Mouse (Mus musculus) intestine, embryonic 16.5 days (tissue): Measurements from ENCODE around the gene Hoxc6. TPM values are rescaled to one million over a fixed set of nuclear protein-coding genes. Genes with fewer than 3 reads are reported as not detected.
A peak's percentile ranks its signal among the peaks of the same experiment; 100 is the strongest.

Source experiments
- ATAC-seq: fragments of 200-750 bp; cut with Nextera tagmentation; 2 replicates; pipeline ENCODE4 v1.8.0; 2017; ENCODE audit warnings: moderate TSS enrichment, moderate library complexity
- H3K27ac ChIP-seq: fragments of 300-500 bp; sonication (generic); 2 replicates; pipeline ENCODE4 v1.5.1; 2014; ENCODE audit warnings: mild to moderate bottlenecking, low read length
- H3K27me3 ChIP-seq: fragments of 300-500 bp; sonication (generic); replicated peaks from 2 replicates; pipeline ENCODE4 v1.6.1; 2014; ENCODE audit warnings: low read length, control low read depth, mixed read lengths; ENCODE audit not compliant: control insufficient read depth, insufficient read depth
- H3K36me3 ChIP-seq: fragments of 300-500 bp; sonication (generic); 2 replicates; pipeline ENCODE4 v1.6.1; 2014; ENCODE audit warnings: low read length, control low read depth; ENCODE audit not compliant: control insufficient read depth, insufficient read depth
- H3K4me1 ChIP-seq: fragments of 300-500 bp; sonication (generic); 2 replicates; pipeline ENCODE4 v1.6.1; 2014; ENCODE audit warnings: low read length, control low read depth, mixed read lengths; ENCODE audit not compliant: control insufficient read depth, insufficient read depth
- H3K4me2 ChIP-seq: fragments of 300-500 bp; sonication (generic); 2 replicates; pipeline ENCODE4 v1.6.1; 2014; ENCODE audit warnings: low read depth, low read length, control low read depth
- H3K4me3 ChIP-seq: fragments of 300-500 bp; sonication (generic); 2 replicates; pipeline ENCODE4 v1.5.1; 2014; ENCODE audit warnings: mild to moderate bottlenecking, low read length
- H3K9ac ChIP-seq: fragments of 300-500 bp; sonication (generic); 2 replicates; pipeline ENCODE4 v1.6.1; 2014; ENCODE audit warnings: low read depth, low read length
- H3K9me3 ChIP-seq: fragments of 300-500 bp; sonication (generic); 2 replicates; pipeline ENCODE4 v1.6.1; 2016; ENCODE audit warnings: low read length, control low read depth; ENCODE audit not compliant: control insufficient read depth
- WGBS: fragments of 180-500 bp; shearing (Covaris S2); extraction: QIAGEN DNeasy Blood & Tissue Kit; methylation state at CpG from one replicate; pipeline ENCODE4 v1.1.7; 2014; 5-methylcytosine and 5-hydroxymethylcytosine counted together
- polyA plus RNA-seq: library from polyadenylated mRNA; unstranded; fragments of >200 nt; fragmentation: Nextera tagmentation; extraction: Ambion mirVana; gene quantifications from 2 replicates; pipeline ENCODE4 v1.2.1, GENCODE M21; 2015

The Hoxc6 gene
- polyA plus RNA-seq, 1 experiment from 2014 or later: 3.2 TPM

DNA sequence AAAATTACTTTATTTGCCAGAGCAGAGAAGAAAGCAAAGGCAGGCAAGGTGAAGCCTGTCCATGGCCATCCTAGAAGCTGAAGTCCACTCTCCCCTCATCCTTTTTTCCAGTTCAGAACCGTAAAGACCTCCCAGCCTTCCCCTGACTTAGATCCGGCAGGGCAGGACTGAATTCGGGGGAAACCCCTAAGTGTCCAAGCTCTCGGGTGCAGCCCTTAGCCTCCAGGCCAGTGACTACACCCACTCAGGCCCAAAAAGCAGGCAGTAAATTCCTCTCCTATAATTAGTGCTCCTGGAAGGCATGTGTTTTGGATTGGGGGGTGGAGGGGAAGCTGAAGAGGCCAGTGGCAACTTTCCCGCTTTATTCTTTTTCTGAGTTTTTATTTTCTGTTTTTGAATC, 7.7 kb downstream of the Hoxc6 start:
- H3K27ac ChIP-seq: peak overlapping the region; percentile 80
- peaks cover 87% of the 10 kb centered on the region for H3K27me3 ChIP-seq
- H3K4me3 ChIP-seq: peak overlapping the region; percentile 25
- H3K9ac ChIP-seq: peak overlapping the region; percentile 63
- peaks cover 14% of the 10 kb centered on the region for H3K4me1 ChIP-seq
- H3K36me3 ChIP-seq: no peaks in the 10 kb centered on the region
- WGBS: 17% methylated on average over 5 of the region's 5 CpGs
- peak overlapping the region; percentile 32 for H3K4me2 ChIP-seq
- no peak for ATAC-seq
- H3K9me3 ChIP-seq: no peaks in the 10 kb centered on the region

DNA sequence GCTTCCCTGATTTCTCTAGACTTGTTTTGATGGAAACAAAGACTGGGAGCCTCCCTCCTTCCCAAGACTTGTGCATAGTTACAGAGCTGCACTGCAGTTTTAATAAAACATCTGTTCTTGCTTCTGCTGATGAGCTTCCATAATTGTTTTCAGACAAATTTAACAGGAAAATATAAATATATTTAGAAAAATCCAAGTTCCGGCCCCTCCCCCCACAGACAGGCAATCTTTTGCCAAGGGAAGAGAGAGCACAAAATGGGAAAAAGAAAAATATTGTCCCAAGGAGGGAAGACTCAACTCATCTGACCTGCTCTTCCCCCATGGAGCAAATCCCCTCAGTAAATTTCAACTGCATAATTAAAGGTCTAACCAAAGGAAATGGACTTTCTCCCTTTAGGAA, 8.3 kb downstream of the Hoxc6 start:
- Histone ChIP-seq H3K4me2 (peak overlapping the region; percentile 32), H3K4me3 (no peak overlapping the region), H3K9ac (peak overlapping the region; percentile 63), H3K27ac (peak overlapping the region; percentile 80), H3K4me1 (peaks cover 17% of the 10 kb centered on the region), H3K36me3 (no peaks in the 10 kb centered on the region), H3K27me3 (peaks cover 88% of the 10 kb centered on the region), H3K9me3 (no peaks in the 10 kb centered on the region)
- no peak for ATAC-seq
- WGBS: 19% methylated on average over 1 of the region's 1 CpGs

DNA sequence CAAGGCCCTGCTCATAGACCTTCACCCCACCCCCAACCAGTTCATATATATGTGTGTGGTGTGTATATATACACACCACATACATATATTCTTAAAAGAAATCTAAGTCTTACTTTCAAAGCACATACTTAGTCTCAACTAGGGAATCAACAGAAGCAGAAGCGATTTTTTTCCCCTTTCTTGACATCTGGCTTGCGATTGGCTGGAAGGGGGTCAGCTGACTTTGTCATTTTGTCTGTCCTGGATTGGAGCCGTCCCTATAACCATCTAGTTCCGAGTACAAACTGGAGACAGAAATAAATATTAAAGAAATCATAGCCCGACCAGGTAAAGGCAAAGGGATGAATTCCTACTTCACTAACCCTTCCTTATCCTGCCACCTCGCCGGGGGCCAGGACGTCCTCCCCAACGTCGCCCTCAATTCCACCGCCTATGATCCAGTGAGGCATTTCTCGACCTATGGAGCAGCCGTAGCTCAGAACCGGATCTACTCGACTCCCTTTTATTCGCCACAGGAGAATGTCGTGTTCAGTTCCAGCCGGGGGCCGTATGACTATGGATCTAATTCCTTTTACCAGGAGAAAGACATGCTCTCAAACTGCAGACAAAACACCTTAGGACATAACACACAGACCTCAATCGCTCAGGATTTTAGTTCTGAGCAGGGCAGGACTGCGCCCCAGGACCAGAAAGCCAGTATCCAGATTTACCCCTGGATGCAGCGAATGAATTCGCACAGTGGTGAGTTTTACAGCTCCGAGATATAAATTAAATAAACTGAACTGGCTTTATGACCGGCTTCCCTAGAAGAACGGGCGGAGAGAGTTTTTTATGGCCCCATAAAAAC, 11.4 kb downstream of the Hoxc6 start:
- Histone ChIP-seq H3K9me3 (no peaks in the 10 kb centered on the region), H3K36me3 (no peaks in the 10 kb centered on the region), H3K27ac (peak overlapping the region; percentile 80), H3K4me2 (peak overlapping the region; percentile 46), H3K9ac (peak overlapping the region; percentile 71), H3K27me3 (peaks cover 84% of the 10 kb centered on the region), H3K4me3 (peak overlapping the region; percentile 48), H3K4me1 (peaks cover 22% of the 10 kb centered on the region)
- 2% methylated on average over 27 of the region's 27 CpGs for WGBS
- no peak for ATAC-seq

DNA sequence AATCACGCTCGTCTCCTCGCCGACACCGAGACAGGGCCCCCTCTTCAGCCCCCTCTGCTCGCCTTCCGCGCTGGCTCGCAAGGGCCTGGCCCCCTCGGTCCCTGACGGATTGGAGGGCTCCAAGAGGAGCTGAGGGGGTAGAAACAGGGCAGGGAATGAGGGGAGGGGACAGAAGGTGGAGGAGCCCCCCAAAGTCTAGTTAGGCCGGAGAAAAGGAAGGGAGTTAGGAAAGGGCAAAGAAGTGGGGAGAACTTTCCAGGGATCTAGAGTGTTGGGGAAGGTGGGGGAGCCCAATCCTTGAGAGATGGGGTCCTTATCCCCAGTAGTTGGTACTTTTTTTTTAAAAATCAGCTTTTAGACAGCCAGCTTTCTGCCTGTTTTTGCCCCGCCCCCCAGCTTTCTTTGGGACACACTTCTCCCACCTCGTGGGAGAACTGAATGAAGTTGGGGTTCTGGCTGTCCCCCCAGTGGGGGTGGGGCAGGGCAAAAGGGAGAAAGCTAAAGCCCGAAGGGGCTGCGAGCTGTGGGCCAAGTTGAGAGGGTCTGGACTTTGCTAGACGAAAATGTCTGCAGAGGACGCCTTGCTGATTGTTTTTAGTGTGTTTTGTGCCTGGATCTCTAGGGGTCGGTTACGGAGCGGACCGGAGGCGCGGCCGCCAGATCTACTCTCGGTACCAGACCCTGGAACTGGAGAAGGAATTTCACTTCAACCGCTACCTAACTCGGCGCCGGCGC, 12.2 kb downstream of the Hoxc6 start:
- no peak for ATAC-seq
- H3K27ac ChIP-seq: peak overlapping the region; percentile 80
- peaks cover 22% of the 10 kb centered on the region for H3K4me1 ChIP-seq
- H3K4me3 ChIP-seq: peak overlapping the region; percentile 48
- H3K9ac ChIP-seq: peak overlapping the region; percentile 71
- no peaks in the 10 kb centered on the region for H3K9me3 ChIP-seq
- 6% methylated on average over 31 of the region's 31 CpGs for WGBS
- H3K27me3 ChIP-seq: peaks cover 84% of the 10 kb centered on the region
- peak overlapping the region; percentile 46 for H3K4me2 ChIP-seq
- no peaks in the 10 kb centered on the region for H3K36me3 ChIP-seq

DNA sequence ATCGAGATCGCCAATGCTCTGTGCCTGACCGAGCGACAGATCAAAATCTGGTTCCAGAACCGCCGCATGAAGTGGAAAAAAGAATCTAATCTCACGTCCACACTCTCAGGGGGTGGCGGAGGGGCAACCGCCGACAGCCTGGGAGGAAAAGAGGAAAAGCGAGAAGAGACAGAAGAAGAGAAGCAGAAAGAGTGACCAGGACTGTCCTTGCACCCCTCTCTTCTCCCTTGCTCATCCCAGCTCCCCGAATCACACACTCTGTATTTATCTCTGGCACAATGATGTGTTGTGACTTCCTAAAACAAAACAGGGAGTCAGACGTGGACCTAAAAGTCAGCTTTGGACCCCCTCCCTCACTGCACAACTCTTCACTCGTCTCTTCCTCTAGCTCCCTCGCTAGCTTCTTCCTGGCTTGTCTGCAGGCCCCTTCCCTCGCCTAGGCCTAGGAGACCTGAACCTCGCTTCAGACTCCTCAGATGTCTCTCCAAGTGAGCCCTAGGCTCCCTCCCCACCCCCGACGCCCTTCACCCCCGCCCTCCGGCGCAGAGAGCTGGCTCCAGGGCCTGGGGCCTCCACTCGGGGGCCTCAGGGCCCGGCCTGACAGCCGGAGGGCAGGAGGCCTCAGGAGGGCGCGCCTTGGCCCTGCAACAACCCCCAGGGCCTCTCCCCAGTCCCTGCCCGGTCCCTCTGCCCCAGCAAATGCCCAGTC, 12.9 kb downstream of the Hoxc6 start:
- peak overlapping the region; percentile 48 for H3K4me3 ChIP-seq
- H3K4me2 ChIP-seq: peak overlapping the region; percentile 46
- peak overlapping the region; percentile 80 for H3K27ac ChIP-seq
- peak overlapping the region; percentile 71 for H3K9ac ChIP-seq
- ATAC-seq: no peak
- peaks cover 84% of the 10 kb centered on the region for H3K27me3 ChIP-seq
- no peaks in the 10 kb centered on the region for H3K36me3 ChIP-seq
- peaks cover 27% of the 10 kb centered on the region for H3K4me1 ChIP-seq
- WGBS: 7% methylated on average over 28 of the region's 28 CpGs
- H3K9me3 ChIP-seq: no peaks in the 10 kb centered on the region

DNA sequence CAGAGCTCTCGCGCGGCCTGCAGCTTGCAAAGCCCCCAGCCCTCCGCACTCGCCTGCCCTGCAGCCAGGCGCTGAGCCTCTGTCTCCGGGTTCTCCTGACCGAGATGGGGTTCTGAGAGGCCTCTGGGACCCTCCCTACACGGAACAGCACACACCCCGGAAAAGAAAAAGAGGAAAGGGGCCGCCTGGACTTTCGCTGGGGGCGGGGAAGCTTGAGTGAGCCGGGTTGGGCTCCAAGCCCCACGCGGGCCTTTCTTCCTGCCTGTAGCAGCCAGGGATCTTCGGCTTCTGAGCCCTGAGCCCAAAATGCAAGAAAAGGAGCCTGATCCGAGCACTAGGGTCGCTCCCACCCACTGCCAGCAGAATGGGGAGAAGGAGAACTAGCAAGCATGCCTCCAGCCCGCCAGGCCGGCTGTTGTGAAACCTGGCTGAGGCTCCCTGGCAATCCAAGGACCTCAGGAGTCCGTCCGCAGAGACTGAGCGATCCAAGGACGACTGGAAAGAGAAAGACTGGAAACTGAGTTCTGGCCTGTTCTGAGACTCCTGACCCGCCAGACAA, 13.9 kb downstream of the Hoxc6 start:
- Histone ChIP-seq H3K4me1 (peaks cover 27% of the 10 kb centered on the region), H3K4me3 (peak overlapping the region; percentile 33), H3K27ac (peak overlapping the region; percentile 47; the same call in 1 of the 2 replicates), H3K4me2 (peak overlapping the region; percentile 52), H3K9ac (peak overlapping the region; percentile 68), H3K9me3 (no peaks in the 10 kb centered on the region), H3K36me3 (no peaks in the 10 kb centered on the region), H3K27me3 (peaks cover 83% of the 10 kb centered on the region)
- no peak for ATAC-seq
- WGBS: 11% methylated on average over 26 of the region's 26 CpGs

DNA sequence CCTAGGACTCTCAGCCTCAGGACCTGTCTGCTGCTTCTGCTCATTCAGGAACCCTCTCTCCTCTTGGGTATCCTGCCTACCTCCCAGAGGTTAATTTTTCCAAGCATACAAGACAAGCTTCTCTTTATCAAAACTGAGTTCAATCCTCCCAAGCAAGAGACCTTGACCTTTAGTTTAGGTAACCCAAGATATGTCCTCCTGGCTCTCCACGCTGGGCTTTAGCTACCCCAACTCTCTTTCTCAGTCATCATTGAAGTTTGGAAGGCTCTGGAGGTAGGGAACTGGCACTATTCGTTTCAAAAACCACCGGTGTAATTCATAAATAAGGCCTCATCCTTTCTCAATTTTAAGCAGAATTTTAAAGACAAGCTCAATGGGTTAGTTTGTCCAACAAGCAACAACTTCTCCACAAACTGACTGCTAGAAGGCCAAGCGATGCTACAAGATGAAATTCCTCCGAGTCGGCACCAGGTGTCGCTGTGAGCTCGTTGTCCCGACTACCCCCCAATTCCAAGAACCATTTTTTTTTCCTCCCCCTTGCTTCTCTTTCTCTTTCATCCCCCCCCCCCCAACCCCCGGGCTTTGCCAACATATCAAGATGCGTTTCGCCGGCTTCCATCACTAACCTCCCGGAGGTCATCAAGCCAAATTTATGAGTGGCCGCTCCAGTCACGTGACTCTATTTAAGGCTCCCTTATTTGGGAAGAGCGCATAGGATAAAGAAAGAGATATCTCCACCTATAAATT, 15.4 kb downstream of the Hoxc6 start:
- peaks cover 84% of the 10 kb centered on the region for H3K27me3 ChIP-seq
- peak overlapping the region; percentile 50 for H3K4me2 ChIP-seq
- peaks cover 25% of the 10 kb centered on the region for H3K4me1 ChIP-seq
- H3K4me3 ChIP-seq: peak overlapping the region; percentile 48
- H3K27ac ChIP-seq: peak overlapping the region; percentile 91; the same call in 1 of the 2 replicates
- peak overlapping the region; percentile 72; the same call in 1 of the 2 replicates for H3K9ac ChIP-seq
- peak; percentile 24; the same call in 1 of the 2 replicates for ATAC-seq
- no peaks in the 10 kb centered on the region for H3K9me3 ChIP-seq
- WGBS: 5% methylated on average over 17 of the region's 17 CpGs
- H3K36me3 ChIP-seq: no peaks in the 10 kb centered on the region

DNA sequence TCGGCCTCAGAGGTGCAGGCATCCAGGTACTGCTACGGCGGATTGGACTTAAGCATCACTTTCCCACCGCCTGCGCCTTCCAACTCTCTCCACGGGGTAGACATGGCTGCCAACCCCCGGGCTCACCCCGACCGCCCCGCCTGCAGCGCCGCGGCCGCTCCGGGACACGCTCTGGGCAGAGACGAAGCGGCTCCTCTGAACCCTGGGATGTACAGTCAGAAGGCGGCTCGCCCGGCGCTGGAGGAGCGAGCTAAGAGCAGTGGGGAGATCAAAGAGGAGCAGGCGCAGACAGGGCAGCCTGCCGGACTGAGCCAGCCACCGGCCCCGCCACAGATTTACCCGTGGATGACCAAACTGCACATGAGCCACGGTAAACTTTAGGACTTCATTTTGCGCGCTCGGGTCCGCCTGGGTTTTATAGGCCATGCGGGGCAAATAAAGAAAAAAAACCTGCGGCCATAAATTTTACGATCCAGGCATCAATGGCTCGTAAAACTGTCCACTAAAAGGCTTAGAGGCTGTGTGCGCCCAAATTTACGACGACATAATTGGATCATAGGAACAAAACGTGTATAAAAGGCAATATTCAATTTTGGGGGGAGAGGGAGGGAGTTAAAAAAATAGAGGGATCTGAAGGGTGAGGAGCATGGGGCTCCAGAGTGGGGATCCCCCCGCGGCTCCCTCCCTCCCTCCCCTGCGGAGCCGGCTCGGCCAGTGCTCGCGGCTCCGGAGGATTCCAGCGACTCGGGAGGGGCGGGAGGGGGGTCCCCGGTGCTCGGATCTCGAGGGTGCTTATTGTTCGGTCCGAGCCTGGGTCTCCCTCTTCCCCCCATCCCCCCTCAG, 16.3 kb downstream of the Hoxc6 start:
- Histone ChIP-seq H3K4me3 (peak overlapping the region; percentile 48), H3K4me1 (peaks cover 23% of the 10 kb centered on the region; the same call in 1 of the 2 replicates), H3K36me3 (no peaks in the 10 kb centered on the region), H3K27me3 (peaks cover 83% of the 10 kb centered on the region), H3K9ac (peak overlapping the region; percentile 72), H3K27ac (peak overlapping the region; percentile 91), H3K4me2 (peak overlapping the region; percentile 50), H3K9me3 (no peaks in the 10 kb centered on the region)
- ATAC-seq: peak; percentile 49
- WGBS: under 1% methylated on average over 44 of the region's 57 CpGs
